Mouse (Mus musculus) kidney, embryonic 14.5 days (tissue): Measurements from ENCODE around the gene Yif1b. TPM values are rescaled to one million over a fixed set of nuclear protein-coding genes. Genes with fewer than 3 reads are reported as not detected.
A peak's percentile ranks its signal among the peaks of the same experiment; 100 is the strongest.

ENCODE experiments used
- ATAC-seq: fragments of 200-750 bp; cut with Nextera tagmentation; 2 replicates; pipeline ENCODE4 v1.8.0; 2017; ENCODE audit warnings: moderate number of reproducible peaks, mild to moderate bottlenecking, moderate TSS enrichment, moderate library complexity; ENCODE audit not compliant: low FRiP score, low TSS enrichment
- H3K27ac ChIP-seq: fragments of 300-500 bp; sonication (generic); 2 replicates; pipeline ENCODE4 v1.5.1; 2014; ENCODE audit warnings: low read depth, mild to moderate bottlenecking, low read length, moderate library complexity, mixed read lengths
- H3K27me3 ChIP-seq: fragments of 300-500 bp; sonication (generic); 2 replicates; pipeline ENCODE4 v1.6.1; 2014; ENCODE audit warnings: mild to moderate bottlenecking, low read length; ENCODE audit not compliant: control insufficient read depth, insufficient read depth
- H3K36me3 ChIP-seq: fragments of 300-500 bp; sonication (generic); 2 replicates; pipeline ENCODE4 v1.6.1; 2014; ENCODE audit warnings: low read length, mixed read lengths; ENCODE audit not compliant: control insufficient read depth, insufficient read depth
- H3K4me1 ChIP-seq: fragments of 300-500 bp; sonication (generic); 2 replicates; pipeline ENCODE4 v1.6.1; 2014; ENCODE audit warnings: low read length, mixed read lengths; ENCODE audit not compliant: control insufficient read depth, insufficient read depth
- H3K4me2 ChIP-seq: fragments of 300-500 bp; sonication (generic); replicated peaks from 2 replicates; pipeline ENCODE4 v1.6.1; 2014; ENCODE audit warnings: low read depth, mild to moderate bottlenecking, low read length
- H3K4me3 ChIP-seq: fragments of 300-500 bp; sonication (generic); 2 replicates; pipeline ENCODE4 v1.5.1; 2014; ENCODE audit warnings: mild to moderate bottlenecking, low read length
- H3K9ac ChIP-seq: fragments of 300-500 bp; sonication (generic); 2 replicates; pipeline ENCODE4 v1.6.1; 2014; ENCODE audit warnings: low read depth, mild to moderate bottlenecking, low read length, moderate library complexity
- H3K9me3 ChIP-seq: fragments of 300-500 bp; sonication (generic); 2 replicates; pipeline ENCODE4 v1.6.1; 2016; ENCODE audit warnings: low read length; ENCODE audit not compliant: control insufficient read depth
- WGBS: fragments of 180-500 bp; shearing (Covaris S2); extraction: QIAGEN DNeasy Blood & Tissue Kit; methylation state at CpG from one replicate; pipeline ENCODE4 v1.1.7; 2014; 5-methylcytosine and 5-hydroxymethylcytosine counted together
- polyA plus RNA-seq: library from polyadenylated mRNA; unstranded; fragments of >200 nt; fragmentation: Nextera tagmentation; extraction: Ambion mirVana; gene quantifications from 2 replicates; pipeline ENCODE4 v1.2.1, GENCODE M21; 2014

The Yif1b gene
- polyA plus RNA-seq, 1 experiment from 2014 or later: 120 TPM

- peak overlapping the region; percentile 28; the same call in 1 of the 2 replicates for H3K9ac ChIP-seq
- H3K27ac ChIP-seq: peak overlapping the region; percentile 42; the same call in 1 of the 2 replicates
- ATAC-seq: no peak
- peak overlapping the region; percentile 87 for H3K4me2 ChIP-seq
- H3K4me3 ChIP-seq: peak overlapping the region; percentile 56; the same call in 1 of the 2 replicates
- H3K27me3 ChIP-seq: peaks cover 3% of the 10 kb centered on the region
- no peaks in the 10 kb centered on the region for H3K36me3 ChIP-seq
- H3K4me1 ChIP-seq: peaks cover 44% of the 10 kb centered on the region
- H3K9me3 ChIP-seq: no peaks in the 10 kb centered on the region
- WGBS: 26% methylated on average over 11 of the region's 11 CpGs
These were observed 52.8 kb downstream of the Yif1b start for GRCm38 (mm10) chr7:29290691-29291485.

GRCm38 (mm10) chr7:29291616-29292457 is 53.7 kb downstream of the Yif1b start:
- peak overlapping the region; percentile 80; the same call in 1 of the 2 replicates for H3K27ac ChIP-seq
- ATAC-seq: peak; percentile 24; the same call in 1 of the 2 replicates
- H3K9ac ChIP-seq: no peak overlapping the region
- 6% methylated on average over 6 of the region's 7 CpGs for WGBS
- peaks cover 3% of the 10 kb centered on the region for H3K27me3 ChIP-seq
- no peak overlapping the region for H3K4me3 ChIP-seq
- H3K9me3 ChIP-seq: no peaks in the 10 kb centered on the region
- no peaks in the 10 kb centered on the region for H3K36me3 ChIP-seq
- H3K4me2 ChIP-seq: peak overlapping the region; percentile 87
- H3K4me1 ChIP-seq: peaks cover 44% of the 10 kb centered on the region

- 18% methylated on average over 8 of the region's 8 CpGs for WGBS
- Histone ChIP-seq H3K27me3 (no peaks in the 10 kb centered on the region; the same call in 1 of the 2 replicates), H3K4me1 (peaks cover 44% of the 10 kb centered on the region), H3K9me3 (no peaks in the 10 kb centered on the region), H3K27ac (peak overlapping the region; percentile 80), H3K36me3 (no peaks in the 10 kb centered on the region), H3K4me3 (no peak overlapping the region), H3K4me2 (peak overlapping the region; percentile 22), H3K9ac (no peak overlapping the region)
- ATAC-seq: no peak
These were observed 54.4 kb downstream of the Yif1b start for GRCm38 (mm10) chr7:29292458-29293098.

- Histone ChIP-seq H3K4me2 (no peak overlapping the region), H3K27ac (peak overlapping the region; percentile 80), H3K9ac (no peak overlapping the region), H3K9me3 (no peaks in the 10 kb centered on the region), H3K36me3 (no peaks in the 10 kb centered on the region), H3K4me1 (peaks cover 44% of the 10 kb centered on the region), H3K27me3 (no peaks in the 10 kb centered on the region; the same call in 1 of the 2 replicates), H3K4me3 (no peak overlapping the region)
- ATAC-seq: peak; percentile 14; the same call in 1 of the 2 replicates
- 23% methylated on average over 19 of the region's 19 CpGs for WGBS
These were observed 55.3 kb downstream of the Yif1b start for GRCm38 (mm10) chr7:29293131-29294065.

GRCm38 (mm10) chr7:29294111-29294761 is 56.1 kb downstream of the Yif1b start:
- WGBS: 72% methylated on average over 13 of the region's 13 CpGs
- no peaks in the 10 kb centered on the region for H3K36me3 ChIP-seq
- H3K9me3 ChIP-seq: no peaks in the 10 kb centered on the region
- H3K4me2 ChIP-seq: no peak overlapping the region
- peaks cover 38% of the 10 kb centered on the region for H3K4me1 ChIP-seq
- no peak overlapping the region for H3K4me3 ChIP-seq
- no peak overlapping the region for H3K27ac ChIP-seq
- H3K9ac ChIP-seq: no peak overlapping the region
- ATAC-seq: no peak
- no peaks in the 10 kb centered on the region for H3K27me3 ChIP-seq

GRCm38 (mm10) chr7:29295861-29296647 is 57.9 kb downstream of the Yif1b start:
- no peak for ATAC-seq
- Histone ChIP-seq H3K36me3 (no peaks in the 10 kb centered on the region), H3K4me2 (no peak overlapping the region), H3K9ac (no peak overlapping the region), H3K27ac (no peak overlapping the region), H3K4me3 (no peak overlapping the region), H3K27me3 (no peaks in the 10 kb centered on the region), H3K9me3 (no peaks in the 10 kb centered on the region), H3K4me1 (peaks cover 26% of the 10 kb centered on the region)
- WGBS: 81% methylated on average over 24 of the region's 24 CpGs

- Histone ChIP-seq H3K9me3 (no peaks in the 10 kb centered on the region), H3K4me1 (peaks cover 17% of the 10 kb centered on the region), H3K27me3 (no peaks in the 10 kb centered on the region), H3K36me3 (no peaks in the 10 kb centered on the region), H3K9ac (no peak overlapping the region), H3K27ac (no peak overlapping the region), H3K4me3 (no peak overlapping the region), H3K4me2 (no peak overlapping the region)
- ATAC-seq: 0 out of 2 replicates have a peak, but pooled peaks have one; percentile 4
- 9% methylated on average over 10 of the region's 10 CpGs for WGBS
These were observed 58.9 kb downstream of the Yif1b start for GRCm38 (mm10) chr7:29296998-29297397.
